Mouse (Mus musculus) testis, postnatal 14 days (tissue): Measurements from ENCODE around the gene Dcaf10.

ENCODE experiments used
- DNase-seq: peaks from one replicate; pipeline ENCODE4 v3.0.0; 2021; ENCODE audit warnings: low spot score

The Dcaf10 gene

GRCm38 (mm10) chr4:45420733-45421132 lies 78.8 kb downstream of the Dcaf10 start:
- DNase-seq = no peak

- no peak for DNase-seq
These were observed 79.8 kb downstream of the Dcaf10 start for GRCm38 (mm10) chr4:45421519-45422260.

GRCm38 (mm10) chr4:45422640-45423039 lies 80.7 kb downstream of the Dcaf10 start:
- no peak for DNase-seq

- DNase-seq = no peak
These were observed 81.5 kb downstream of the Dcaf10 start for GRCm38 (mm10) chr4:45423406-45423805.

GRCm38 (mm10) chr4:45426724-45427457 lies 85.0 kb downstream of the Dcaf10 start:
- DNase-seq = no peak
